ENCODE assay signal across 18 mouse cellular contexts in genomic region chr10:84790323-84790722, GRCm38 (mm10). TPM values are rescaled to one million over a fixed set of nuclear protein-coding genes. Genes with fewer than 3 reads are reported as not detected.
"Had no signal": no experiment of that assay in that cellular context is flagged by ENCODE, and none has a peak within 500 bp of the region (broad histone marks: within the 10 kb centered on the region; RNA-seq: fewer than 3 reads in every experiment).

No protein-coding gene starts in this region.

- H3K4me2 ChIP-seq: limb, embryonic 12.5 days; liver, embryonic 13.5 days; midbrain, embryonic 11.5 days; midbrain, embryonic 15.5 days had no signal

- DNase-seq: kidney, adult 11 months; kidney, adult 9 months; kidney, postnatal 36 days; layer of hippocampus, adult 9-11 months; layer of hippocampus, postnatal 36 days; liver; liver, embryonic 13.5 days; lung, adult 18-20 months; lung, postnatal 36 days; right cerebral cortex, postnatal 25 days; thymus, adult 18-20 months; thymus, postnatal 25 days had no signal

- ATAC-seq: midbrain, embryonic 15.5 days had no signal

- H3K27me3 ChIP-seq: limb, embryonic 12.5 days; liver, embryonic 13.5 days; midbrain, embryonic 15.5 days had no signal

- H3K4me3 ChIP-seq: limb, embryonic 12.5 days; liver, embryonic 13.5 days; megakaryocyte, embryonic 14.5 days; midbrain, embryonic 15.5 days had no signal

- H3K4me1 ChIP-seq: limb, embryonic 12.5 days; liver, embryonic 13.5 days; midbrain, embryonic 15.5 days had no signal

- H3K9me3 ChIP-seq: limb, embryonic 12.5 days; liver, embryonic 13.5 days; midbrain, embryonic 15.5 days had no signal

- H3K36me3 ChIP-seq: limb, embryonic 12.5 days; liver, embryonic 13.5 days; midbrain, embryonic 15.5 days had no signal

- H3K27ac ChIP-seq: kidney, postnatal 0 days; limb, embryonic 12.5 days; liver, embryonic 13.5 days; midbrain, embryonic 15.5 days had no signal

- H3K9ac ChIP-seq: limb, embryonic 12.5 days; liver, embryonic 13.5 days; midbrain, embryonic 15.5 days had no signal

RNA-seq across cellular contexts. Expression of gene Rfx4, which starts 34.5 kb away (rescaled TPM):
- polyA plus RNA-seq: liver, embryonic 13.5 days; small intestine, adult 2 months had no signal
